Mouse (Mus musculus) frontal cortex, adult 2 months (tissue): ENCODE data around the gene Olfr418. TPM values are rescaled to one million over a fixed set of nuclear protein-coding genes. Genes with fewer than 3 reads are reported as not detected.
"Not testable (repeated sequence)": the region's sequence is repeated elsewhere in the genome, so short reads cannot be mapped to it uniquely, and the experiment has no call there.

Source experiments
- DNase-seq, 2 experiments: peaks; one replicate each; pipeline ENCODE4 v3.0.0; 2022; ENCODE audit warnings: low spot score in 1 of 2; ENCODE audit errors: extremely low spot score in 1 of 2
- polyA plus RNA-seq: library from polyadenylated mRNA; depleted of rRNA; stranded (reverse); fragments of >200 nt; gene quantifications from 2 replicates; pipeline ENCODE4 v1.2.3, GENCODE M21; 2012; rRNA removed

Gene Olfr418
- polyA plus RNA-seq = 0.04 TPM in 1 of 2 replicates, not detected in the other

DNA sequence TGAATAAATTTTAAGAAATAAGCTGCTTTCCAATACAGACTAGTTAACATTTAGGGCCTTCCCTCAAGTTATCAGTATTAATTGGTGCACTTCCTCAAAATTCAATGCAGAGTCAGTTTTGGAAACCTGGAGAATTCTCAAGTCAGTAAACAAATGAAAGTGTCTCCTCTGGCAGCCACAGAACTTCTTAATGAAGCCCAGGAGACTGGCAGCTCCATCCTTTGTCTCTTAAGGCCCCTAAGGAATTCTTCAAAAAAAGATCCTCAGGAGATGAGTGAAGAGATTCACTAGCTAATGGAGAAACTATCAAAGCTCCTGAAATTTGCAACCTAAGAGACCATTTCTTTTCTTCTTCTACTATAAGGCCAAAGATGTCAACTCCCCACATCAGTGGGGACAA, at the start of gene Olfr418:
Gene Olfr418 (plus strand): TSS at position 301 of the 400 bp plus-strand sequence.
- no peak for DNase-seq

DNA sequence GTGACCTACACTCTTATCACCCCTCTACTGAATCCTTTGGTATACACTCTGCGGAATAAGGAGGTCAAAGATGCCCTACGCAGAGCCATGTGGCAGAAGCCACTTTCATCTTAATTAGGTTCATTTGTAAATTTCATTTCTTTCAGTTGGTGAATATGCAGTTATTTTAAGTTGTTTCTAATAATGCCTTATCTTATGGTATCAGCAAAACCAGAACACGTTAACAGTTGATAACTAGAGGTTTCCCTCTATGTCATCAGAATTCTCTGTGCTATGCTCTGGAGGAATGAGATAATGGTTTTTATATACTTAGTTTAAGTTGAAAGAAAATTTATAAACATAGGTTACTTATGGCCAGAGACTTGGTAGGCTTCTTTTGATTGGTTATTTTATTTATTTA, 49.3 kb upstream of the Olfr418 start:
- DNase-seq = no peak

DNA sequence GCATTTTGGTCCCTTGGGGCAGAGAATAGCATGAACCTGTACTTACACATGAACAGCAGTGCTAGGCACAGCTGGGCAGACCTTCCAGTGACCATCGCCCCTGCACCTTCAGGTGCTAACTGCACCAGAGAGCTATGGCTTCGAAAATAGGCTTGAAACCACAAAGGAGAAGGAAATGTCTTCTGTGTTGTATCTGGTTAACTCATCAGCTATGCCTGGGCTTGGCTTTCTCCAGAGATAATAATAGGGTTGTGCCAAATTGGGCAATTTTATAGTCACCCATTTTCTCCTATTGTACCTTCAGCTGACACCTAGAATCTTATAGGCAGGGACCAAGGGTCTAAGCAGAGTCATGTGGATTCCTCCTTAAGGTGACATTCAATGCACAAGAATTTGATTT, 38.7 kb upstream of the Olfr418 start, which contains the start of gene Fcer1a:
Gene Fcer1a (minus strand): TSS at position 134 of the 400 bp plus-strand sequence.
- no peak for DNase-seq

DNA sequence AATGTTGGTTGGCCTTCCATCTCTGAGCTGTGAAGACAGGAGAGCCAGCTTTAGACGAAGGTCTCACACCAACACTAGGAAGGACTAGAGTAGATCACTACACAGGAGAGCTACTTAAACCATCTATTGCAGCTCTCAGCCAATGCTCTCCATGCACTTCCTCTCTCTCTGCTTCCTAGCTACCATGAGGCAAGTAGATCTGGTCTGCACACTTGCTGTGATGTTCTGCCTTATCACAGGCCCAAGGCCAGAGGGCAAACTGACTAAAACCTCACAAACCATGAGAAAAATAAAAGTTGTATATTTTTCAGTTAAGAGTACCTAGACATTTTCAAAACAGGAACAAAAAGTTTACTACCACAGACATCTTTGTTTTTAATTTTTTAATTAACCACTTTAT, 28.8 kb upstream of the Olfr418 start:
- not testable (repeated sequence) for DNase-seq

DNA sequence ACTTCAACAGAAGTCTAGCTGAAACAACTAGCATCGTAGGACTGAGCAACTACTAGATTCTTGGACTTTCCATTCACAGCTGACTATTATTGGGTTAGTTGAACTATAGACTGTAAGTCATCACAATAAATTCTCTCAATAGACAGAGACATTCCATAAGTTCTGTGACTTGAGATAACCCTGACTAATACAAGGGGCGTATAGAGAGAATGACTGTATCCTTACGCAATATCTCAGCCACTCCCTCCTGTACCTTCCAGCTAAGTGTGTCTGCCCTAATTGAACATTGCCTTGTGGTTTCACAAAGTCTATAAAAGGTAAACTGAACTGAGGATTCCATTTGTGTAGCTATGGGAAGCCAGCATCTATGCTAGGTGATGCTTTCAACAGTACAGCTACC, 15.9 kb upstream of the Olfr418 start:
- no peak for DNase-seq

DNA sequence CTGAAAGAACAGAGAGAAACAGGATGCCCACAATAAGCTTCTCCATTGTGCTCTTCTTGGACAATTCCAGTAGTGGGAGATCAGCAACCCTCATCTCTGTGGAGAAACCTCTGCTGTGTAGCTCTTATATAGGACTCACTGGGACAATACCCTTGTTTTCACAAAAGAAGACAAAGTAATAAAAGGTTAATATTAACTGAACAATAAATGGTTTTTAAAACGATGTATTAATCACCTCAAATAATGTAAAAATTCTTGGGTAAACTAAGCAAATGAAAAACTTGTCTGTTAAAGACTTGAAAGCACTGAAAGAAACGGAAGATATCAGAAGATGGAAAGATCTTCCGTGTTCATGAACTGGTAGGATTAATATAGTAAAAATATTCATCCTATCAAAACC, 11.9 kb downstream of the Olfr418 start, which contains the start of gene Mptx2:
Gene Mptx2 (minus strand): TSS at position 101 of the 400 bp plus-strand sequence.
- DNase-seq = no peak

DNA sequence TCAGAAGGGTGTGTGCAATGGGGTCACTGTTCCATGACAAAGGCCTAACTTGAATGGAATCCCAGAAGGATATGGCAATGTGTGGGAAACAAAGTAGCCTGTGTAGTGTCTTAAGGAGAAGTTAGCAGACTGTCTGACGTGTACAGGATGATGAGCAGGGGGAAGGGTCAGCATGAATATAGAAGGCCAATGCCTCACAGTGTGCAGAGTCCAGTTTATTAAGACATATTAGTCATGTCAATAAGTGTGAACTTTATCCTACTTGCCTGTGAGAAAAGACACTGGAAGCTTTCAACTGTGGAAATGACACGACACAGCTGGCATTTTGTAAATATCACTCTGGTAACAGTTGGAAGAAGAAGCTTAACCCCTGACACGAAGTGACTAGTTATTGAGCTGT, 37.0 kb downstream of the Olfr418 start:
- not testable (repeated sequence) for DNase-seq

DNA sequence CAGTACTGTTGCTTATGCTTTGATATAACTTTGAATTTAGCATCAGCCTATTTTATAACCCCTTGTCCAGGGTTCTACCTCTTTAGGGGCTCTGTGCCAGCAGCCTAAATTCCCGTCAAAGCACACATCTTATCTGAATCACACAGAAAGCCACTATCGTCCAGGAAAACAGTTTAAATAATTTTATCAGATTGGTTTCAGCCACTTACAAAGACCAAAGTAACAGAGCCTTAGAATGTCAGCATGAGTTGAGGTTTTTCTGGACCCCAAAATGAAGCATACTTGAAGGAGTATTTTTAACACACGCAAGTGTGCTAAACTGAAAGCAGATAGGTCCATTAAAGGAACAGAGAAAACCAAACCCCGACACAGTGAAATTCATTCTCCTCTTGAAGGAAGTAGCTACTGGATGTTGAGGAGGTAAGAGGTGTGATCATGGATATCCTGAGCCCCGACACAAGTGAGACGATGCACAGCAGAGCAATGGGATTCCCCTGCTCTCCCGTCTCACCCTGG, 47.8 kb downstream of the Olfr418 start:
- not testable (repeated sequence) for DNase-seq

DNA sequence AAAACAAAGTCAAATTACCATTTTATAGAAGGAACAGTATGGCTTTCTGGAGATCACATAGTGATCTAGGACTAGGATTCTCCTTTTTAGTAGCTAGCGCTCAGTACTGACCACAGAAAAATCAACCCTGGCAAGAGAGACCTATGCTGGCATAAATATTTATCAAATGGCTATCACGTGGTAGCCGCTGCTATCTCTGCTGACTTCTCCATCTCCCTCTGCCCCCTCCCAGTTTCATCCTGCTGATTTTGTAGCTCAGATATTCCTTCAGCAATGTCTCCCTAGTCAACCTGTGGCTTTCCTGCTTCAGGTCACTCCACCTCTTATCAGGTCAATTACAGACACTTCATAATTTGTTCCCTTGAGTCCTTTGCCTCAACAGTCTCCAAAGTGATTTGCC, 49.9 kb downstream of the Olfr418 start:
- DNase-seq = no peak

DNA sequence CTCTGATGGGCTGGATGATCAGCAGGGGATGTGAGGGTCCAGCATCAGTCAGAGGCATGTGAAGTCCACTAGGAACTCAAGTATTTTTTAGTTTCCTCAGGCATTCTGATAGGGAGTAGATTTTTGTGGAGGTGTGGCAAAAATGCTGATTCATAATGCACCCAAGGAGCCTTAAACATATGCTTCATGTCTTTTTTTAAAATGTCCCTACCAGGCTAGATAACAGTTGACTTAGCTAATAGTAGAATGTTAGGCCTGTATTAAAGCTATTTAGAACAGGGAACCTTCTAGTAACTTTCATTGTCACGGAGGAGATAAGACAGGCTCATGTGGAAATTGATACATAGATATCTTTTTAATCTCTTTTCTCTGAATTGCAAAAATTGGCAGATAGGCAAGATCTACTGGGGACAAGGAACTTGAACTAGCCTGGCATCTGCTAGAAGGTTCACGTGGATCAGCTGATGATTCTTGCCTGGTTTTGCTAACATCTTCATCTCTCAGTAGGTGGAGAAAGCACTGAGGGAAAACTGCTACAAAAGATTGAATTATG, 52.2 kb downstream of the Olfr418 start:
- no peak for DNase-seq

DNA sequence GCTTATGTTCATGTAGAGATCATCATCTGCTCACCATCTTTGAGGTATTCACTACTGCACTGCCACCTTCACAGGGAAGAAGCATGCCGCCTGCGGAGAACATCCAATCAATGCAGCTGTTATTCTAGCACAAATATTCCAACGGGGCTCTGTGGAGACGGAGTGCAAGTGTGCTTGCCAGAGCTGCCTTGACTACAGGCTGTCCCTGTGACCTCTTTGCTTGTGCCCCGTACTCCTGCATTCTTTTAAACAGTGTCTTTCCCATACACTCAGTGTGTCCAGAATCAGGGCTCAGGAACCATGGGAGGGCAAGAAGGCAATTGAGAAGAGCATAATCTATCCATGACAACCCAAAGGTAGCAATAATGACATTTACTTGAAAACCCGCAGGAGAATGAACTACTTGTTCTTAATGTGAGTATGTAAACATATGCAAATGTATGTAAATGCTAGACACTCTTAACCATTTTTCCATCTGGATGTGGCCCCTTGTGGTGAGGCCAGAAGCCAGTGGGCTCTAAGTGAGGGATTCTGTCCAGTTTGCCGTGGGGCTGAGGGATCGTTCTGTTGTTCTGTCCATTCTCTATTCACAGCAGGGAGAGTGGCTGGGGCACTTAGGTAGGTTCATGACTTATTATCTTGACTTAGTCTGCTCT, 55.9 kb downstream of the Olfr418 start:
- DNase-seq = no peak

DNA sequence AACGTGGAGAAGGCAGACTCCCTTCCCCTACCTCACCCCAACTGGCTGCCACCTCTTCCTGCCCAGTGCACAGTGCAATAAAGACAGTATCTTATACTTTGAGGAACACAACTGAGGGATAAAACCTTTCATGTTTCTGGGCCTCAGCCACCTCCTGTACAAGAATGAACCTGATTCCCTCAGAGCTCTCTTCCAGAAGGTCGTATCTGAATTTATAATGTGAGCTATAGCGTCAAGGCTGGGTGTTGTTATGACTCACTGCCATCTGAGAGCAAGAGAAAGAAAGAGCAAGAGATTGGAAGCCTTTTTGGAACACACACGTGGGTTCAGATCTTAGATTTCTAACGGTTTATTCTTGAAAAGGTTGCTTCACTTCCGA, 56.4 kb downstream of the Olfr418 start:
- DNase-seq = peak in 1 of 2 experiments; percentile 60

Other genes with a start within 250 kb of the Olfr418 start
- gene Olfr1408, start 128.6 kb upstream of the Olfr418 start, polyA plus RNA-seq = not detected in 2 replicates
- not detected in 2 replicates for gene Olfr1406, start 75.4 kb upstream of the Olfr418 start, polyA plus RNA-seq
- gene Olfr218, start 68.2 kb upstream of the Olfr418 start, polyA plus RNA-seq = not detected in 2 replicates
- gene Olfr1404, start 53.6 kb upstream of the Olfr418 start, polyA plus RNA-seq = not detected in 2 replicates
- 0.11 TPM in 1 of 2 replicates, not detected in the other for gene Fcer1a, start 38.8 kb upstream of the Olfr418 start, polyA plus RNA-seq
- 0.19 TPM in 1 of 2 replicates, not detected in the other for gene Mptx2, start 11.8 kb downstream of the Olfr418 start, polyA plus RNA-seq
- gene Ackr1, start 67.7 kb downstream of the Olfr418 start, polyA plus RNA-seq = 115 and 129 TPM in 2 replicates
- 2.3 and 3.4 TPM in 2 replicates for gene Aim2, start 84.9 kb downstream of the Olfr418 start, polyA plus RNA-seq
- gene Cadm3, start 101.7 kb downstream of the Olfr418 start, polyA plus RNA-seq = 360 and 371 TPM in 2 replicates
- gene Ifi206, start 225.0 kb downstream of the Olfr418 start, polyA plus RNA-seq = 0.12 and 0.13 TPM in 2 replicates